ENCODE assay signal across 22 mouse cellular contexts in the genomic region with DNA sequence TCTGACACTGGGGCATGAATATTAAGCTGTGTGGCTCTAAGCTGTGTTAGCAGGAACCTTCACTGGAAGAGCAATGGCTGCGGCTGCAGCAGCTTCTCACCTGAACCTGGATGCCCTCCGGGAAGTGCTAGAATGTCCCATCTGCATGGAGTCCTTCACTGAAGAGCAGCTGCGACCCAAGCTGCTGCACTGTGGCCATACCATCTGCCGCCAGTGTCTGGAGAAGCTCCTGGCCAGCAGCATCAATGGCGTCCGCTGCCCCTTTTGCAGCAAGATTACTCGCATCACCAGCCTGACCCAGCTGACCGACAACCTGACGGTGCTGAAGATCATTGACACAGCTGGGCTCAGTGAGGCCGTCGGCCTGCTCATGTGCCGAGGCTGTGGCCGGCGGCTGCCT. TPM values are rescaled to one million over a fixed set of nuclear protein-coding genes. Genes with fewer than 3 reads are reported as not detected.
DNase-seq lines count a peak whose midpoint lies in the region; ATAC-seq and TF ChIP-seq lines count a peak whose summit lies in the region.
"Had no signal": no experiment of that assay in that cellular context is flagged by ENCODE, and none has a peak within 500 bp of the region (broad histone marks: within the 10 kb centered on the region; RNA-seq: fewer than 3 reads in every experiment).

No protein-coding gene starts in this region.

- no peak for TF ChIP-seq CTCF in intestine, postnatal 0 days (IDR thresholded peaks at IDR 0.05; ENCODE audit: low read depth)

- no peak overlapping the region for H3K4me3 ChIP-seq in intestine, postnatal 0 days (ENCODE audit: low read depth, low read length)
- no peak overlapping the region for H3K4me3 ChIP-seq in intestine, embryonic 15.5 days (replicated peaks)
- H3K4me3 ChIP-seq: embryonic facial prominence, embryonic 13.5 days; forebrain, embryonic 13.5 days; gastrocnemius, adult 2 months; heart, embryonic 13.5 days; hindbrain, embryonic 12.5 days had no signal

- peak; percentile 48 for DNase-seq in cerebellum, adult 11-12 months
- peak; percentile 62 for DNase-seq in brain, adult 2 months (ENCODE audit: low read depth, low spot score)
- DNase-seq in cerebellum, postnatal 14 days = peak; percentile 33 to 34
- DNase-seq in natural killer cell, adult 2 months (ENCODE audit: low spot score in 2 of 2) = no peak
- no peak for DNase-seq in gastrocnemius, postnatal 14 days
- DNase-seq: adrenal gland, postnatal 14 days; forebrain, postnatal 0 days; gastrocnemius, adult 2 months; gastrocnemius, postnatal 36 days; heart, adult 11 months; heart, postnatal 36 days; kidney, adult 11 months; kidney, adult 9 months had no signal

- peaks cover 33% of the 10 kb centered on the region for H3K36me3 ChIP-seq in intestine, postnatal 0 days (ENCODE audit: control insufficient read depth, insufficient read depth)
- peaks cover 30% of the 10 kb centered on the region for H3K36me3 ChIP-seq in intestine, embryonic 15.5 days

- H3K4me2 ChIP-seq in intestine, postnatal 0 days (replicated peaks; ENCODE audit: low read depth) = no peak overlapping the region
- no peak overlapping the region for H3K4me2 ChIP-seq in intestine, embryonic 15.5 days (replicated peaks)
- H3K4me2 ChIP-seq: embryonic facial prominence, embryonic 13.5 days; forebrain, embryonic 13.5 days; heart, embryonic 13.5 days; hindbrain, embryonic 12.5 days had no signal

- H3K27ac ChIP-seq in intestine, postnatal 0 days (ENCODE audit: low read depth, low read length) = peak overlapping the region; percentile 41; the same call in 1 of the 2 replicates
- H3K27ac ChIP-seq in intestine, embryonic 15.5 days = no peak overlapping the region
- H3K27ac ChIP-seq: embryonic facial prominence, embryonic 13.5 days; forebrain, embryonic 13.5 days; gastrocnemius, adult 2 months; heart, embryonic 13.5 days; hindbrain, embryonic 12.5 days had no signal

- WGBS in intestine, postnatal 0 days = 98% methylated on average over 14 of the region's 14 CpGs
- WGBS in intestine, embryonic 15.5 days = 93% methylated on average over 14 of the region's 14 CpGs

- no peaks in the 10 kb centered on the region for H3K4me1 ChIP-seq in intestine, postnatal 0 days (replicated peaks; ENCODE audit: control insufficient read depth, insufficient read depth, low read length)
- no peaks in the 10 kb centered on the region for H3K4me1 ChIP-seq in intestine, embryonic 15.5 days (replicated peaks)

- H3K9ac ChIP-seq in intestine, postnatal 0 days (ENCODE audit: low read depth, low read length) = no peak overlapping the region
- H3K9ac ChIP-seq in intestine, embryonic 15.5 days = no peak overlapping the region
- H3K9ac ChIP-seq: embryonic facial prominence, embryonic 13.5 days; forebrain, embryonic 13.5 days; forebrain, postnatal 0 days; heart, embryonic 13.5 days; hindbrain, embryonic 12.5 days had no signal

- ATAC-seq in cerebellum, adult (ENCODE audit: insufficient number of reproducible peaks, low FRiP score, low TSS enrichment) = no peak
- no peak for ATAC-seq in intestine, postnatal 0 days
- ATAC-seq in intestine, embryonic 15.5 days = no peak
- ATAC-seq: activated CD4-positive, CD25-positive, alpha-beta regulatory T cell, adult 4 months; forebrain, embryonic 13.5 days; forebrain, postnatal 0 days; Patski had no signal

- no peaks in the 10 kb centered on the region for H3K27me3 ChIP-seq in intestine, postnatal 0 days (replicated peaks; ENCODE audit: control insufficient read depth, insufficient read depth, low read length)
- H3K27me3 ChIP-seq in intestine, embryonic 15.5 days (replicated peaks) = no peaks in the 10 kb centered on the region
- H3K27me3 ChIP-seq: embryonic facial prominence, embryonic 13.5 days; forebrain, embryonic 13.5 days; heart, embryonic 13.5 days; hindbrain, embryonic 12.5 days; Patski had no signal

- intact Hi-C loops in gastrocnemius, postnatal 14 days (cut with DNase I; ENCODE audit: low total_unique reads) = no loop called here

- H3K9me3 ChIP-seq in intestine, postnatal 0 days (ENCODE audit: control insufficient read depth) = no peaks in the 10 kb centered on the region
- no peaks in the 10 kb centered on the region for H3K9me3 ChIP-seq in intestine, embryonic 15.5 days
- H3K9me3 ChIP-seq: embryonic facial prominence, embryonic 13.5 days; heart, embryonic 13.5 days; hindbrain, embryonic 12.5 days had no signal

RNA-seq across cellular contexts. Expression of a gene that starts 8.3 kb away (rescaled TPM):
- polyA plus RNA-seq in intestine, postnatal 0 days (2015; fragmentation: Nextera tagmentation; extraction: Ambion mirVana) = 17.3 and 19.8 TPM in 2 replicates
- polyA plus RNA-seq in intestine, embryonic 15.5 days (2015; fragmentation: Nextera tagmentation; extraction: Ambion mirVana) = 41.6 and 44.0 TPM in 2 replicates
- 10 to 100 TPM in 1 of 2 experiments, 1 to 10 TPM in 1; 8.9 to 10.6 TPM for total RNA-seq in gastrocnemius, postnatal 14 days (2021)

Comparison
In these comparisons a context has a peak if more than half of its experiments do, and no peak if none do; other contexts are left out.
1. DNase-seq: peak in cerebellum, adult 11-12 months (single experiment), brain, adult 2 months (single experiment) and cerebellum, postnatal 14 days (2 of 2); none in natural killer cell, adult 2 months (0 of 2) and gastrocnemius, postnatal 14 days (single experiment).